Mouse (Mus musculus): ENCODE measurements at regions not wholly inside any gene's neighbourhood (a gene's known extent, or its start where the extent isn't known, plus 50 kb on each side); places are given as distances from the start of the nearest gene placed in this dataset.

- no peak for DNase-seq (ENCODE audit: low spot score)
Measured at GRCm38 (mm10) chr3:70860909-70861675, 853.7 kb downstream of the Otol1 start.

GRCm38 (mm10) chr3:70873688-70874551 is 866.5 kb downstream of the Otol1 start:
- DNase-seq (ENCODE audit: low spot score): peak; percentile 29

DNA sequence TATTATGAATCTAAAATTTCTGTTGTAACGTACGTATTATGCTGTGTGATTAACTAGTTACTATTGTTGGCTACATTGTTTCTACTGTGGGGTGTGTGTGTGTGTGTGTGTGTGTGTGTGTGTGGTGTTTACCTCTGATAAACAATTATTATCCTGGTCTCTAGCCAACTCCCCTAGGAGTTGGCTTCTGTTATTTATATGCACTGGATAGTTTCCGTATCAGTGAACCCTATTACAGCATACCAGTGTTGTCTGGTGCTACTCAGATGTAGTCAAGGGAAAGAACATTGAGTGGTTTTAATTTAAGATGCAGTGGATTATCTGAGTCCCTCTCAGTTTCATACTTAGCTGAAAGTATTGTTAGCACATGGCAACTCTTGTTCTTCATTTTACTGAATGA is 867.2 kb downstream of the Otol1 start:
- no peak for DNase-seq (ENCODE audit: low spot score)
